Mouse (Mus musculus) adrenal gland, postnatal 14 days (tissue): Measurements from ENCODE around the gene Elfn1. TPM values are rescaled to one million over a fixed set of nuclear protein-coding genes. Genes with fewer than 3 reads are reported as not detected.
A peak's percentile ranks its signal among the peaks of the same experiment; 100 is the strongest.

ENCODE experiments used
- DNase-seq: peaks from one replicate; pipeline ENCODE4 v3.0.0; 2021; ENCODE audit warnings: mixed read lengths
- total RNA-seq: library from RNA; stranded (reverse); gene quantifications from 2 replicates; pipeline ENCODE4 v1.2.3, GENCODE M21; 2021

Gene Elfn1
- total RNA-seq, 1 experiment from 2014 or later, result 1.4 TPM

DNA sequence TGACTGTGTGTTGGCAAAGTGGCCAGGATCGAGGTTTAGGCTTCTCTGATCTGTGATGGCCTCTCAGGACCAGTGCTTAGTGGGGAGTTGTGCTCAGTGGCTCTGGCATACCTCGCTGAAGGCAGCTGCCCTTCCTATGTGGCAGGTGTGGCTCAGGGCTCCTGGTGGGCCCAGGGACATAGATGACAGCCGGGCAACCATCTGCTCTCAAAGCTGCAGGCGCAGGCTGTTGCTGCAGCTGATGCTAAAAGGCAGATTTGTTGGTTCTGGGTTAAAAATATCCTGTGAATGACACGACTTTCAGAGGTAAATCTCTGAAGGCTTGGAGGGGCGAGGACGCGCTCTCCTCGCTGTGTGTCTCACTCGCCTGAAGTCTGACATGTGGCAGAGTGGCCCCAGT, 114.0 kb downstream of the Elfn1 start:
- no peak for DNase-seq

DNA sequence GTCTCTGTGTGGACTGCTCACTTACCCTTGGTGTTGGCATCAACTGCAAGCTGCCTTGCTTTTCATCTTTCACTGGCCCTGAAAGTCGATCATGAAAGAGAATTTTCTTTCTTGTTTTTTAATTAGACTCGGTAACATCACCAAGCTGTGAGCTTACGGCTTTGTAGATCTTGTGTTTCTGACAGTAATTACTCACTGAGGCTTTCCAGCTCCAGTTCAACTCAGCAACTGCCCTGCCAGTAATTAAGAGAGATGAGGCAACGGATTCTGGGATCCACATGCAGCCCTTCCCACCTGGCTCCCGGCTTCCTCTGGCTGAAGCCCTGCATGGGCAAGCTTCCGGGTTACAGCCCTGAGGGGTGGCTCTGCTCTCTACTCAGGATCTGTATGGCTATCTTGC, 115.1 kb downstream of the Elfn1 start:
- DNase-seq, result no peak

DNA sequence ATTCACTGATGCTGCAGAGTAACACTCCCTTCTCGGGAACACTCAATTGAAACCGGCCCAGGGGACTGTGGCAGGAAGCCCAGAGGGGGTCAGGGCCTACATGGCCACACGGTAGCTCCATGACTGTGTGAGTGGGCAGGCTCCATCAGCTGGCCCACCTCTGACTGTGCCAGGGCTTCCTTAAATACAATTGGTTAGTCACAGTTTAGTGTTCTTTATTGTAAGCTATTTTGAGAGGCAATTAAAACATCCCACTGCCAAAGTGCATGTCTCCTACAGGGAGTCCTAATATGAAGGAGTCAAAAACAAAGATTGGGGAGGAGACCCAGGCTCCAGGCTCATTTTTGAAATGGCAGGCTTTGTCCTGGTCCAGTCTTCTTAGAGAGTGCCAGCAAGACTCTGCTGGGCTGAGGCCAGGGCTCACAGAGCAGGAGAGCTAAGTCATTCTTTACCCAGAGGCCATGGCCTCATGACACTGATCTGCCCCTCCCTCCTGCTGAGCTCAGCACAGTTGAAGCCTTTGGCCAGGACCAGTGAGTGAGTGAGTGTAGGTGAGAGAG, 116.3 kb downstream of the Elfn1 start:
- peak; percentile 83 for DNase-seq

Other genes starting within 250 kb of the Elfn1 start
- 8.0 and 8.7 TPM in 2 replicates for gene Micall2, start 171.6 kb upstream of the Elfn1 start, total RNA-seq
- gene Ints1, start 132.3 kb upstream of the Elfn1 start, total RNA-seq, result 46.7 and 48.2 TPM in 2 replicates
- 25.1 and 29.8 TPM in 2 replicates for gene Mafk, start 116.4 kb upstream of the Elfn1 start, total RNA-seq
- gene Tmem184a, start 88.0 kb upstream of the Elfn1 start, total RNA-seq, result 0.56 and 0.89 TPM in 2 replicates
- gene Gm26938, start 81.5 kb upstream of the Elfn1 start, total RNA-seq, result not detected in 2 replicates
- gene Psmg3, start 81.1 kb upstream of the Elfn1 start, total RNA-seq, result 14.7 and 18.3 TPM in 2 replicates